Comparison of ENCODE assay signal across 8 mouse cellular contexts in genomic region chr6:86793021-86793815, GRCm38 (mm10). TPM values are rescaled to one million over a fixed set of nuclear protein-coding genes. Genes with fewer than 3 reads are reported as not detected.
DNase-seq lines count a peak whose midpoint lies in the region; ATAC-seq and TF ChIP-seq lines count a peak whose summit lies in the region.

Gene Anxa4 (minus strand): TSS chr6:86793584.

- H3K27me3 ChIP-seq in intestine, postnatal 0 days (replicated peaks; ENCODE audit: control insufficient read depth, insufficient read depth, low read length), result no peaks in the 10 kb centered on the region
- H3K27me3 ChIP-seq in neural tube, embryonic 14.5 days (ENCODE audit: control insufficient read depth, insufficient read depth, low read length), result 0 out of 2 replicates have a peak, but pooled peaks cover 7% of the 10 kb centered on the region

- H3K4me3 ChIP-seq in cortical plate, adult 2 months (ENCODE audit: insufficient read depth, low read length), result peak within 1 kb of the TSS; percentile 34
- H3K4me3 ChIP-seq in intestine, postnatal 0 days (ENCODE audit: low read depth, low read length), result peak within 1 kb of the TSS; percentile 73
- H3K4me3 ChIP-seq in lung, adult 2 months (replicated peaks; ENCODE audit: extremely low read depth, low read depth, low read length), result peak within 1 kb of the TSS; percentile 80
- H3K4me3 ChIP-seq in neural tube, embryonic 14.5 days (ENCODE audit: low read depth, low read length), result peak within 1 kb of the TSS; percentile 28

- no peak for DNase-seq in frontal cortex, postnatal 10 days (ENCODE audit: low spot score in 2 of 2)
- peak; percentile 89 for DNase-seq in lung, adult 2 months
- DNase-seq in thymus, postnatal 36 days, result peak; percentile 66 to 69

- under 1% methylated on average over 41 of the region's 41 CpGs for WGBS in intestine, postnatal 0 days
- WGBS in lung, adult 2 months, result under 1% methylated on average over 41 of the region's 41 CpGs
- WGBS in neural tube, embryonic 14.5 days, result under 1% methylated on average over 41 of the region's 41 CpGs

- ATAC-seq in frontal cortex, adult (ENCODE audit: low TSS enrichment), result peak; percentile 52; the same call in 1 of the 2 replicates
- peak; percentile 94 for ATAC-seq in granulocyte monocyte progenitor cell, adult 5-6 weeks (replicated peaks; ENCODE audit: poor library complexity, severe bottlenecking)
- ATAC-seq in intestine, postnatal 0 days, result peak; percentile 83
- no peak for ATAC-seq in neural tube, embryonic 14.5 days (ENCODE audit: low read depth)

- H3K4me2 ChIP-seq in intestine, postnatal 0 days (replicated peaks; ENCODE audit: low read depth), result peak within 1 kb of the TSS; percentile 93
- peak within 1 kb of the TSS; percentile 70 for H3K4me2 ChIP-seq in neural tube, embryonic 14.5 days (ENCODE audit: low read depth, low read length)

- no peak for TF ChIP-seq CTCF in cortical plate, adult 2 months (IDR thresholded peaks at IDR 0.05; ENCODE audit: extremely low read depth, insufficient read depth, low read length)
- no peak for TF ChIP-seq CTCF in intestine, postnatal 0 days (IDR thresholded peaks at IDR 0.05; ENCODE audit: low read depth)
- no peak for TF ChIP-seq CTCF in lung, adult 2 months (IDR thresholded peaks at IDR 0.05; ENCODE audit: insufficient read depth, low read length)

- H3K4me1 ChIP-seq in cortical plate, adult 2 months (ENCODE audit: control insufficient read depth, insufficient read depth, low read length), result no peaks in the 10 kb centered on the region
- H3K4me1 ChIP-seq in intestine, postnatal 0 days (replicated peaks; ENCODE audit: control insufficient read depth, insufficient read depth, low read length), result peaks cover 14% of the 10 kb centered on the region; the same call in 1 of the 2 replicates
- 0 out of 2 replicates have a peak, but pooled peaks cover 3% of the 10 kb centered on the region for H3K4me1 ChIP-seq in lung, adult 2 months (ENCODE audit: control insufficient read depth, insufficient read depth, low read length)
- peaks cover 5% of the 10 kb centered on the region for H3K4me1 ChIP-seq in neural tube, embryonic 14.5 days (ENCODE audit: control insufficient read depth, insufficient read depth, low read length)

- no peak within 1 kb of the TSS for H3K27ac ChIP-seq in cortical plate, adult 2 months (ENCODE audit: insufficient read depth, low read length)
- peak within 1 kb of the TSS; percentile 70 for H3K27ac ChIP-seq in intestine, postnatal 0 days (ENCODE audit: low read depth, low read length)
- no peak within 1 kb of the TSS for H3K27ac ChIP-seq in neural tube, embryonic 14.5 days (ENCODE audit: low read depth, low read length)

- TF ChIP-seq POLR2A in cortical plate, adult 2 months (IDR thresholded peaks at IDR 0.05; ENCODE audit: extremely low read depth, insufficient read depth, low read length), result no peak
- peak; percentile 47; the same call in 1 of the 2 replicates for TF ChIP-seq POLR2A in lung, adult 2 months (IDR thresholded peaks at IDR 0.05; ENCODE audit: borderline replicate concordance, extremely low read depth, low read depth, low read length)

- no peaks in the 10 kb centered on the region for H3K36me3 ChIP-seq in intestine, postnatal 0 days (ENCODE audit: control insufficient read depth, insufficient read depth)
- no peaks in the 10 kb centered on the region for H3K36me3 ChIP-seq in neural tube, embryonic 14.5 days (ENCODE audit: control insufficient read depth, insufficient read depth, low read length)

- no peaks in the 10 kb centered on the region for H3K9me3 ChIP-seq in intestine, postnatal 0 days (ENCODE audit: control insufficient read depth)
- no peaks in the 10 kb centered on the region for H3K9me3 ChIP-seq in neural tube, embryonic 14.5 days (ENCODE audit: control insufficient read depth, low read length)

- peak within 1 kb of the TSS; percentile 76 for H3K9ac ChIP-seq in intestine, postnatal 0 days (ENCODE audit: low read depth, low read length)
- peak within 1 kb of the TSS; percentile 37 for H3K9ac ChIP-seq in neural tube, embryonic 14.5 days (replicated peaks; ENCODE audit: low read depth, low read length)

RNA-seq across cellular contexts. Expression of gene Anxa4, which starts in this region (rescaled TPM):
- polyA plus RNA-seq in cortical plate, adult 2 months (2012; rRNA removed), result 7.0 and 7.1 TPM in 2 replicates
- total RNA-seq in granulocyte monocyte progenitor cell, adult 5-6 weeks (2014; fragmentation: Nextera tagmentation), result 11.9 and 16.4 TPM in 2 replicates
- 16.4 and 17.7 TPM in 2 replicates for total RNA-seq in granulocyte monocyte progenitor cell, adult 5-6 weeks (2017)
- 541 and 578 TPM in 2 replicates for polyA plus RNA-seq in intestine, postnatal 0 days (2015; fragmentation: Nextera tagmentation; extraction: Ambion mirVana)
- 76.5 and 110 TPM in 2 replicates for polyA plus RNA-seq in lung, adult 2 months (2012; rRNA removed)
- 2.9 and 4.9 TPM in 2 replicates for polyA plus RNA-seq in neural tube, embryonic 14.5 days (2014; fragmentation: Nextera tagmentation; extraction: Ambion mirVana)

Comparison
In these comparisons a context has a peak if more than half of its experiments do, and no peak if none do; other contexts are left out.
1. DNase-seq: peak in lung, adult 2 months (single experiment) and thymus, postnatal 36 days (2 of 2); none in frontal cortex, postnatal 10 days (0 of 2).
2. H3K4me3 ChIP-seq: peak in every context shown above with its lines; median percentile 80 in lung, adult 2 months; 73 in intestine, postnatal 0 days; 34 in cortical plate, adult 2 months; 28 in neural tube, embryonic 14.5 days.